Mouse (Mus musculus) heart, embryonic 16.5 days (tissue): Measurements from ENCODE around the gene Cracr2b. TPM values are rescaled to one million over a fixed set of nuclear protein-coding genes. Genes with fewer than 3 reads are reported as not detected.

Source experiments
- ATAC-seq: fragments of 200-750 bp; cut with Nextera tagmentation; replicated peaks from 2 replicates; pipeline ENCODE4 v1.8.0; 2017; ENCODE audit warnings: moderate number of reproducible peaks; ENCODE audit not compliant: insufficient read depth, low FRiP score; ENCODE audit errors: extremely low read depth
- H3K27ac ChIP-seq: fragments of 300-500 bp; sonication (generic); 2 replicates; pipeline ENCODE4 v1.5.1; 2014; ENCODE audit warnings: mild to moderate bottlenecking, low read length, control low read depth, moderate library complexity
- H3K27me3 ChIP-seq: fragments of 300-500 bp; sonication (generic); 2 replicates; pipeline ENCODE4 v1.6.1; 2014; ENCODE audit warnings: low read length, mixed read lengths; ENCODE audit not compliant: control insufficient read depth, insufficient read depth
- H3K36me3 ChIP-seq: fragments of 300-500 bp; sonication (generic); 2 replicates; pipeline ENCODE4 v1.6.1; 2014; ENCODE audit not compliant: control insufficient read depth, insufficient read depth
- H3K4me1 ChIP-seq: fragments of 300-500 bp; sonication (generic); 2 replicates; pipeline ENCODE4 v1.6.1; 2014; ENCODE audit warnings: low read length, mixed read lengths; ENCODE audit not compliant: control insufficient read depth, insufficient read depth
- H3K4me2 ChIP-seq: fragments of 300-500 bp; sonication (generic); 2 replicates; pipeline ENCODE4 v1.6.1; 2014; ENCODE audit warnings: low read depth, mild to moderate bottlenecking, control low read depth, low read length
- H3K4me3 ChIP-seq: fragments of 300-500 bp; sonication (generic); 2 replicates; pipeline ENCODE4 v1.5.1; 2014; ENCODE audit warnings: mild to moderate bottlenecking, control low read depth, low read length
- H3K9ac ChIP-seq: fragments of 300-500 bp; sonication (generic); 2 replicates; pipeline ENCODE4 v1.6.1; 2014; ENCODE audit warnings: low read length, control low read depth
- H3K9me3 ChIP-seq: fragments of 300-500 bp; sonication (generic); replicated peaks from 2 replicates; pipeline ENCODE4 v1.6.1; 2016; ENCODE audit warnings: low read length; ENCODE audit not compliant: control insufficient read depth
- WGBS: fragments of 180-500 bp; shearing (Covaris S2); extraction: QIAGEN DNeasy Blood & Tissue Kit; methylation state at CpG from one replicate; pipeline ENCODE4 v1.1.7; 2014; 5-methylcytosine and 5-hydroxymethylcytosine counted together
- polyA plus RNA-seq: library from polyadenylated mRNA; unstranded; fragments of >200 nt; fragmentation: Nextera tagmentation; extraction: Ambion mirVana; gene quantifications from 2 replicates; pipeline ENCODE4 v1.2.1, GENCODE M21; 2015

The Cracr2b gene
- 24.2 and 26.1 TPM in 2 replicates for polyA plus RNA-seq

GRCm38 (mm10) chr7:141460391-141461113 lies at the start of gene Cracr2b:
Gene Cracr2b, plus strand, starts transcription at chr7:141461094.
- WGBS: 68% methylated on average over 15 of the region's 15 CpGs
- Histone ChIP-seq H3K9ac (peak within 1 kb of the TSS; percentile 71), H3K4me3 (peak within 1 kb of the TSS; percentile 66), H3K27me3 (peaks cover 32% of the 10 kb centered on the region), H3K4me1 (peaks cover 33% of the 10 kb centered on the region), H3K4me2 (peak within 1 kb of the TSS; percentile 87), H3K36me3 (peaks cover 22% of the 10 kb centered on the region), H3K27ac (peak within 1 kb of the TSS; percentile 34), H3K9me3 (no peaks in the 10 kb centered on the region)
- no peak for ATAC-seq

GRCm38 (mm10) chr7:141411667-141412066 lies 49.2 kb upstream of the Cracr2b start:
- 93% methylated on average over 1 of the region's 1 CpGs for WGBS
- Histone ChIP-seq H3K4me2 (no peak overlapping the region), H3K36me3 (peaks cover 18% of the 10 kb centered on the region), H3K4me1 (peaks cover 17% of the 10 kb centered on the region), H3K9me3 (no peaks in the 10 kb centered on the region), H3K9ac (peak overlapping the region; percentile 5; the same call in 1 of the 2 replicates), H3K27me3 (no peaks in the 10 kb centered on the region), H3K27ac (no peak overlapping the region), H3K4me3 (no peak overlapping the region)
- no peak for ATAC-seq

GRCm38 (mm10) chr7:141413331-141413730 lies 47.6 kb upstream of the Cracr2b start:
- ATAC-seq: 0 out of 2 replicates have a peak, but pooled peaks have one; percentile 5
- Histone ChIP-seq H3K36me3 (peaks cover 13% of the 10 kb centered on the region), H3K27ac (peak overlapping the region; percentile 79), H3K9me3 (no peaks in the 10 kb centered on the region), H3K4me3 (peak overlapping the region; percentile 80), H3K4me2 (peak overlapping the region; percentile 87), H3K4me1 (peaks cover 17% of the 10 kb centered on the region), H3K9ac (peak overlapping the region; percentile 89), H3K27me3 (no peaks in the 10 kb centered on the region)
- 2% methylated on average over 16 of the region's 16 CpGs for WGBS

GRCm38 (mm10) chr7:141413809-141414584 lies 46.9 kb upstream of the Cracr2b start, which contains the start of gene Gatd1:
Gene Gatd1, minus strand, starts transcription at chr7:141414136.
- Histone ChIP-seq H3K27ac (peak within 1 kb of the TSS; percentile 79), H3K4me3 (peak within 1 kb of the TSS; percentile 80), H3K9ac (peak within 1 kb of the TSS; percentile 89), H3K4me2 (peak within 1 kb of the TSS; percentile 90), H3K9me3 (no peaks in the 10 kb centered on the region), H3K4me1 (peaks cover 16% of the 10 kb centered on the region), H3K36me3 (peaks cover 13% of the 10 kb centered on the region), H3K27me3 (no peaks in the 10 kb centered on the region)
- WGBS: under 1% methylated on average over 49 of the region's 56 CpGs
- peak; percentile 94 for ATAC-seq

DNA sequence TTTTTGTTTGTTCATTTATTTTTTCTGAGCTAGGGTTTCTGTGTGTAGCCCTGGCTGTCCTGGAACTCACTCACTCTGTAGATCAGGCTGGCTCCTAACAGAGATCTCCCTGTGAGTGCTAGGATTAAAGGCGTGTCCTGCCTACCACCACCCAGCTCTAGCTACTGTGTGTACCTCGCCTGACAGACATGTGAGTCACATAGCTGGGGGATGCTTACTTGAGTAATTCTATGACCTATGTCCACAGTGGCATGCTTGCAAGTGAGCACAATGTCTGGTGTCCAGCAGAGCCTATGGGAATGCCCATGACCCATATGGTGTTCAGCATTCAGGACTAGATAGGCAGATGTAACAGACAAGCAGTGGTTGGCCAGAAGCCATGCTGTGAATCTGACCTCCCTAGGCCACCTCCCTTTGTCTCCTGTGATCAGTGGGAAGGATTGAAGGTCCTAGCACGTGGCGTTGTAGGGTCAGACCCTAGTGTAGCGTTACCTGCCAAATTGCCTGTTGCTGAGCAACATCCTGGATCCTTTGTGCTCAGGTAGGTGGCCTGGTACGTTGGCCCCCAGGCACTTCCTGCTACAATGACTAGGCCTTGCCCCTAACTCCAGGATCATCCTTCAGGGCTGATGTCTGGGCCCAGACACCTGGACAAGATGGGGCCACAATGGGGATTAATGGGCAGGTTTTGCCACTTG lies 44.6 kb upstream of the Cracr2b start:
- ATAC-seq: no peak
- Histone ChIP-seq H3K9me3 (no peaks in the 10 kb centered on the region), H3K4me2 (no peak overlapping the region), H3K4me3 (no peak overlapping the region), H3K9ac (no peak overlapping the region), H3K27me3 (no peaks in the 10 kb centered on the region), H3K4me1 (peaks cover 13% of the 10 kb centered on the region), H3K27ac (no peak overlapping the region), H3K36me3 (0 out of 2 replicates have a peak, but pooled peaks cover 2% of the 10 kb centered on the region)
- 79% methylated on average over 6 of the region's 6 CpGs for WGBS

GRCm38 (mm10) chr7:141417731-141418681 lies 42.9 kb upstream of the Cracr2b start:
- Histone ChIP-seq H3K36me3 (no peaks in the 10 kb centered on the region), H3K27me3 (no peaks in the 10 kb centered on the region), H3K9me3 (no peaks in the 10 kb centered on the region), H3K4me1 (peaks cover 10% of the 10 kb centered on the region), H3K9ac (no peak overlapping the region), H3K4me3 (no peak overlapping the region), H3K4me2 (no peak overlapping the region), H3K27ac (no peak overlapping the region)
- ATAC-seq: no peak
- WGBS: 66% methylated on average over 8 of the region's 8 CpGs

DNA sequence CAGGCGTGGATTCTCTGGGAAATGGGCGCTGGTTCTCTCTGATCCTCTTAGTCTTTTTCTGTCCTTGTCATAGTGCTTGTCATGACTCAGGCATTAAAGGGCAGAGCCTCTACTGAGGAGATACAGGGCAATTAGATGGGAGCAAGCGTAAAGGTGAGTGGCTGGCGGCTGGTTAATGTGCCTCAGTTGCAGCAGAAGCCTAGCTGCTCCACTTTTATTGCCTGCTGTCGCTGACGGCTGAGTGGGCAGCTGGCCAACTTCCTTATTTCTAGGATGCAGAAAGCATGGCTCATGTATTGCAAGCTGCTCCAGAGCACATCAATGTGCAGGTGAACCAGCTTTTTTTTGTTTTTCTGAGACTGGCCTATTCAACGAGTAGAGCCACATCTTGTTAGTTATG lies 41.9 kb upstream of the Cracr2b start:
- Histone ChIP-seq H3K9me3 (no peaks in the 10 kb centered on the region), H3K4me1 (peaks cover 7% of the 10 kb centered on the region), H3K27me3 (no peaks in the 10 kb centered on the region), H3K4me2 (no peak overlapping the region), H3K4me3 (no peak overlapping the region), H3K36me3 (no peaks in the 10 kb centered on the region), H3K27ac (no peak overlapping the region), H3K9ac (no peak overlapping the region)
- WGBS: 58% methylated on average over 7 of the region's 7 CpGs
- no peak for ATAC-seq

GRCm38 (mm10) chr7:141420030-141420702 lies 40.7 kb upstream of the Cracr2b start:
- no peak overlapping the region for H3K4me3 ChIP-seq
- H3K4me1 ChIP-seq: no peaks in the 10 kb centered on the region; the same call in 1 of the 2 replicates
- H3K27me3 ChIP-seq: no peaks in the 10 kb centered on the region
- no peaks in the 10 kb centered on the region for H3K9me3 ChIP-seq
- H3K36me3 ChIP-seq: no peaks in the 10 kb centered on the region
- no peak overlapping the region for H3K9ac ChIP-seq
- no peak overlapping the region for H3K27ac ChIP-seq
- no peak overlapping the region for H3K4me2 ChIP-seq
- no peak for ATAC-seq
- WGBS: 71% methylated on average over 9 of the region's 9 CpGs
